Mouse (Mus musculus) kidney, postnatal 14 days (tissue): ENCODE measurements around the gene Arih1.

Source experiments
- DNase-seq: peaks from one replicate; pipeline ENCODE4 v3.0.0; 2022; ENCODE audit warnings: mixed read lengths

The Arih1 gene

DNA sequence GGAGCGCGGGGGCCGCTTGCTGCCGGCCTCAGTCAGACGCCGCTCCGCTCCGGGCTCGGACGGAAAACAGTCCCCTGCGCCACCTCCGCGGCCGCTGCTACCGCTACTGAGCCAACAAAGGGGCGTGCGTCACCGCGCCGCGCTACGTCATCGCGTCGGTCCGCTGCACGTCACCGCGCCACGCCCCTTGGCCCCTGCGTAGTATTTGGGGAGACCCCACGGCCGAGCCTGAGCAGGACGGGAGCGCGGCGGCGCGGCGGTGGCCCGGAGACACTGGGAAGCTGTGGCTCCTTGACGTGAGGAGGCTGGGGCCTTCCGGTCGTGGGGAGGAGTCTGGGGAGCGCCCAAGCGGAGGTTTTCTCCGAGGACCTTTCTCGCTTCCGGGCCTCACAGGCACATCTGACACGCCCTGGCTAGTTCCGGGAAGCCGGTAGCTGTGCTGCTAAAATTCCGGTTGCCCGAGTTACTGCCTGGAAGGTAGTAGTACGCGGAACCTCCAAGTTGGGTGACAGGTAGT, at the start of gene Arih1:
Arih1 (minus strand) TSS at position 70 of the 517 bp plus-strand sequence.
- DNase-seq, result peak; percentile 99

DNA sequence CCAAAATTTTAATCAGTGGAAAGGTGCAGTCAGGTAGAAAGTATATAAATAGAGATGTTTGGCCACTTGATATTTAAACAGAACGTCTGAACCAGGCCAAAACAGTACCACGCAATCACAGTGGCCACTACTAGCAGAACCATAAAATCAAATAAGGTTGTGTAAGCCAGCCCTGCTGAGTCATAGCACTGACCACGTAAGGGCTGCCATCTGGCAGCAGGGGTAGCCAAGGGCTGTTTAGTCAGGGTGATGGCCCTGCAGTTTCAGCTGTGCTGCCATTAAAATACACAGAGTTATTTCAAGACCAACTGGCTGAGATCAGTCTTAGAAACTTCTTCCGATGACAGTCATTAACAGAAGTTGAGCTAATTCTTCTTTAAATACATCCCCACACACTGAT, 47.5 kb upstream of the Arih1 start:
- DNase-seq, result no peak

DNA sequence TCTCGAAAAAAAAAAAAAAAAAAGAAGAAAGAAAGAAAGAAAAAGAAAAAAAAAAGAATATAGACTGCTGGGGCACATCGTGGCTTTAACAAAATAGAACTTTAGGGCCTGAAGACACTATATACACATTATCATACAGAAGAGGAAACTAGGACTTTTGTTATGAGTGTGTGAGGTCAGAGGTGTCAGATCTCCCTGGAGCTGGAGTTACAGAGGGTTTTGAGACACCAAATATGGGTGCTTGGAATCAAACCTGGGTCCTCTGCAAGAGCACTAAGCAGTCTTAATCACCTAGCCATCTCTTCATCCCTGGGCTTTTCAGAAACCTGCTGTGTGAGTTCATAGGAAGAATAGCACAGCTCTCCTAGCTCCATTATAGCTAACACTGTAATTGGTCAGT, 47.0 kb upstream of the Arih1 start:
- DNase-seq, result no peak

DNA sequence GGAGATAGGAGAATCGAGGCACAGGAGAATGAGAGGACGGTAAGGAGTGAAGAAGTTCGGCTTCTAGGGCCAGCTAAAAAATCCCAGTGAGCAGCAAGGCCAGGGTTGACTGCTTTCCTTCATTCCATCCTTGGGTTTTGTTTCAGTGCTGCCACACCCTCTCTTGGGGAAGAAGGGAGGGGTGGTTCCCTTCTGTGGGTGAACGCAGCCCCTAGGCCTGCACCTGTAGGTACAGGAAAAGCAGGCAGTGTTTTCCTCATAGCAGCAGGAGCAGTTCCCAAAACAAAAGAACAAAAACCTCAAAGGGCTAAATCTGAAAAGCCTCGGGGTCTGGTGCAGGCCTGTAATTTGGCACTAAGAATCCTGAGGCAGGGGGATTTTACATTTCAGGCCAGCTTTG, 45.2 kb upstream of the Arih1 start:
- no peak for DNase-seq

DNA sequence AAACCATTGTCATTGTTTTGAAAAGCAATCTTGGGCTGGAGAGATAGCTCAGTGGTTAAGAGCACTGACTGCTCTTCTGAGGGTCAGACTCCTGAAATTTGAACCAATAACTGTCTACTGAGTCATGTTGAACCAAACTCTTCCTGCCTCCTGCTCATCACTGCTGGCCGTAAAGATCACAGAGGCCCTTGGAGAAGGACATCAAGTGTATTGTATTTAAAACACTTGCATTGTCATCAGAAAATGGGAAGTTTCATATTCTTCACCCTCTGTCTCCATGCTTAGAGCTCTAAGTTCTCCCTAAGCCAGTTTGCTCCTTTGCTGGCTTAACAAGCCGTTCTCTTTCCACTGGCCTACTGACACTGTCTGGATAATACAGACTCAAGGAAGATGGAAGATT, 41.9 kb upstream of the Arih1 start:
- DNase-seq, result no peak

DNA sequence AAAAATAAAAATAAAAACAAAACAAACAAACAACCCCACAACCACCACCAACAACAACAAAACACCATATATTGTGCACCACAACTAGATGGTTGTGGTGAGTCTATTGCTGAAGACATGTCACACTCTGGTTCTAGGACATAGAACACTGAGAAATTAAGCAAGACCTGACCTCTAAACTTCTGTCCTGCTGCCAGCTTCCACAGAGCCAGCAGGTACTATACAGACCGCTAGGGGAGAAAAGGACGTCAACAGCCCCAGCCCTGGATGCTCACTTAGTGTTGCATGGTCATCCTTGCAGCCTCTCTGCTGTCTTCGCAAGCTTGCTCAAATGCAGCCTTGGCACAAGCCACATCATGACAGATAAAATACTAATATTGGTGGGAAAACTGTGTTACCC, 41.2 kb upstream of the Arih1 start:
- no peak for DNase-seq

DNA sequence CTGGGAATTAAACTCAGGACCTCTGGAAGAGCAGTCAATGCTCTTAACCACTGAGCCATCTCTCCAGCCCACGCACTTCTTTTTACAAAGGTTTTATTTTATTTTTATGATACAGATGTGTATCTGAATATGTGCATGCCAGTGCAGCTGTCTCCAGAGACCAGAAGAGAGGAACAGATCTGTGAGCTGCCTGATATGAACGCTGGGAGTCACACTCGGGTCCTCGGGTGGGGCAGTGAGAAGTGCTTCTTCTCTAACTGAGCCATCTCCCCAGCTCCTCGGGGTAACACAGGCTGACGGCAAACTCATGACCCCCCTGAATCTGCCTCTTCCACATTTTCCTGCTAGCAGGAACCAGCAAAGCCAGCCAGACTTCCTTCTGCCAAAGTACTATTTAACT, 40.3 kb upstream of the Arih1 start:
- DNase-seq, result no peak

DNA sequence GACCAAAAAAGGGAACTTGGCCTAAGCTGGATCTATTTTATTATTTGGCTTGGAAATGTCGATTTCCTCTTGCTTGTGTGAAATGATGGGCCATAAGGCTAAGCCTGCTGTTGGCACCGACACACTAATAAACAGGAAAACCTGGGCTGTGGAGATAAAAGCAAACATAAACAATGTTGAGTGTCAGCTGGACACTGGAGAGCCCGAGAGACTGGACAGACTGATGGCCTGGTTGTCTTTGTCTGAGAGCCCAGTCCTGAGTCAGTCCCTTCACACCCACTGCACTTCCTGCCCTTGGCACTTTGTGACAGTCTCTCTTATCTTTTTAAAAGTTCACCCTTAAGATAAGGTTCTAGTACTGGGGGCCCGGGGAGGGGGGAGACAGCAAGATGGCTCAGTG, 36.5 kb upstream of the Arih1 start:
- DNase-seq, result no peak

DNA sequence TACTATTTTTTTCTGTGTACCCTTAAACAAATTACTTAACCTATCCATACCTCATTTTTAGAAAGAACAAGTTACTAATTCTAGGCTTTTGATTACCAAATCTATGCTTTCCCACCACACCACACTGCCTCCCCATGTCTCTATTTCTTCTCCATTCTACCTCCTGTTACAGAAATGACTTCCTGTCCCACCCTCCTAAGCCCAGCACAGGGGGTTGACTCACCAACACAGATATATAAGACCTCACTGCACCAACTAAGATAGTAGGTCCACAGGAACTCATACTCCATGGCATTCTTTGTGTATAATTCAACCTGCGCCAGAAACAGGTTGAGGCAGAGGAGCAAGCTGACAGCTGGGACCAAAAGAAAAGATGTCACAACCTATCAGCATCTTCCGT, 33.0 kb upstream of the Arih1 start:
- DNase-seq, result no peak

DNA sequence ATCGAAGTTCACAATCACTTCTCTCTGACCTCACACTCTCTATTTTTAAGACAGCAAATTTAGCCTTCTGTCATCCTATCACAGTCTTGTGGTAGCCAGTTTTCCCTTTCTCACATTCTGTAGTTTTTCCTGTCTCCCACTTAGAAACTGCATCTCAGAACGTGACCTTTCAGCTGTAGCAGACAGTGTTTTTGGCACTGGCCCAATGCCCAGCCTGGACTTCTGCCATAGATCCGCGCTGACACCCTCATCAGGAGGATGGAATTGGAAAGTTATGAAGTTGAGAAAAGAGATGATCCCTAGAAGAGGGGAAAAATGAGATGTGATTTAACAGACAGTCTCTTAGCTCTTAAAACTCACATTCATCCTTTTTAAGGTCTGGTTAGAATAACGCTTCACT, 32.6 kb upstream of the Arih1 start:
- peak; percentile 57 for DNase-seq

DNA sequence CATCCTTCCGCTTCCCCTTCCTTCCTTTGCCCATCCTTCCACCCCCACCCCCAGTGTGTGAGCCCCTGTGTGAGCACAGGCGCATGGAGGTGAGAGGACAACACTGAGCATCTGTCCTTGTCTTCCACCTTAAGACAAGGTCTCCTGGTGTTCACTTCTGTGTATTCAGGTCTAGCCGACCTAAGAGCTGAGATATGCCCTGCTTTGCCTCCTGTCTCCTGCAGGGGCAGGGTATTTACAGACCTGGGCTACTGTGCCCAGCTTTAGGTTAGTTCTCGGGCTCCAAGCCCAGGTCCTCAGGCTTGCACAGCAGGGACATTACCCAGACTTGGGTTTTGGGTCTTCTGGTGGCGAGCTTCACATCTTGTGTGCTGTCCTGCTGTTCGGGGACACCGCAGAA, 30.7 kb upstream of the Arih1 start:
- DNase-seq, result no peak

DNA sequence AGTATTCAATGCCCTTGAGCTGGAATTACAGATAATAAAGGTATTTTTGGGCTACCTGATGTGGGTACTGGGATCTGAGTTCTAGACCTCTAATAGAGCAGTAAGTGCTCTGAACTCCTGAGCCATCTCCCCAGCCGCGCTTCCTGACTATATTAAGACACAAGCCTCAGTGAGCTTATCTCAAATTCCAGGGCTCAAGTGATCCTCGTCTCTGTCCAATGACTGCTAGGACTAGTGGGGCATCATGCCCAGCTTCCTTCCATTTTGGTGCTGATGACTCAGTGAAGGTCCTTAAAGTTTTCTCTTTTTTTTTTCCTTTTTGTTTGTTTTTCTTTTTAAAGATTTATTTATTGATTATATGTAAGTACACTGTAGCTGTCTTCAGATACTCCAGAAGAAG, 28.7 kb upstream of the Arih1 start:
- DNase-seq, result no peak

DNA sequence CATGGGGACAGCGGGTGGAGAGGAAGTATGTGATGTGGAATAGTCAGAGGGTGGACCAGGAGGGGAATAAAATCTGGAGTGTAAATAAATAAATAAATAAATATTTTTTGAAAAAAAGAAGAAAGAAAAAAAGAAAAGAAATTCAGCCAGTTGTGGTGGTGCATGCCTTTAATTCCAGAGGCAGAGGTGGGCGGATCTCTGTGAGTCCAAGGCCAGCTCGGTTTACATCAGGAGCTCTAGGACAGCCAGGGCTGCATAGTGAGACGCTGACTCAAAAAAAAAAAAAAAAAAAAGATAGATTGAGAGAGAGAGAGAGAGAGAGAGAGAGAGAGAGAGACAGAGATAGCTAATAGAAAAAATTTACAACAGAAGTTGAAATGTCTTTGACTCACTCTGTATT, 26.0 kb upstream of the Arih1 start:
- no peak for DNase-seq

DNA sequence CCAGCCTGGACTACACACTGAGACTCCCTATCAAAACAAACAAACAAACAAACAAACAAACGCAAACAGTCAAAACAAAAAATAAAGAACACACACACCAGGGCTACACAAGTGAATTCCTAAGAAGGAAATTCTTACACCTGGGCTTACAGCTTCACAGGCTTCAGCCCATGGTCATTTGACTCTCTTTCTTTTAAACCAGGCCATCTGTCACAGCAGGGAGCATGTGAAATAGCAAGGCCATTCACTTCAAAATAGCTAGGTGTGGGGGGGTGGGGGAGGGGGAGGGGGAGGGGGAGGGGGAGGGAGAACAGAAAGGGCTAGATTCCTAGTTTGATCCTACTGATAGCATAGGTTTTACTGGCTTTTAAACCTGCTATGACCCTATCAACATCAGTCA, 21.7 kb upstream of the Arih1 start:
- no peak for DNase-seq

DNA sequence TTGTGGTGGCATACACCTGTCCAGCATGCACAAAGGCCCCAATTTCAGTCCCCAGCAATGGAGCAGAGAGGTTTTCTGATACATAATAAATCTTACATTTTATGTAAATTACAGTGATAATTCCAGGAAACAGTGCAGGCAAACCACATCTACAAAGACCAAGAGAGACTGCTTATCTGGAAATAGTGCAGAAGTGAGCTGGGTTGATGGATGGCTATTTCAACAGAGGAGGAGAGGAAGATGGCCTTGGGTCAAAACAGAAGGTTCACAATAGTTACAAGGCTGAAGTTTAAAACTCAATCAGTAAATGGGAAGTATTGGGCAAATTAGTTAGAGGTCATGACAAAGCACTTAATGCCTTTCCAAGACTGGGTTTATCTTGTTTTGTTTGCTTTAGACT, 913 bp upstream of the Arih1 start:
- DNase-seq, result no peak

DNA sequence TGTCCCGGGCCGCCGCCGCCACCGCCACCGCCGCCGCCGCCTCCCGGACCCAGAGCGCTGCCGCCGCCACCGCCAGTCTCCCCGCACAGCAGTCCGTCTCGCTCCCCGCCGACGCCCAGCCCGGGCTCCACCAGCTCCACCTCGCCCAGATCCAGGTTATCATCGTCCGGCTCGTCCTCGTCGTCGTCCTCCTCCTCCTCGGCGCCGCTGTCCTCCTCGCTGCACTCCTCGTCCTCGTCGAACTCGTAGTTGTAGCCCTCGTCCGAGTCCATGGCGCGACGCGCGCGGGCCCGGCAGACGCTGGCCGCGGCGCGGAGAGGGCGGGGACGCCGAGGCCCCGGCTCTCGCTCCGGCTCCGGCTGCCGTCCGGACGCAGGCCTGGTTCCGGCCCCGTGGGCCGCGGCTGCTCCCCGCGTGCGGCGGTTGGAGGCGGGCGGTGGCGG, 321 bp downstream of the Arih1 start:
- DNase-seq, result no peak

DNA sequence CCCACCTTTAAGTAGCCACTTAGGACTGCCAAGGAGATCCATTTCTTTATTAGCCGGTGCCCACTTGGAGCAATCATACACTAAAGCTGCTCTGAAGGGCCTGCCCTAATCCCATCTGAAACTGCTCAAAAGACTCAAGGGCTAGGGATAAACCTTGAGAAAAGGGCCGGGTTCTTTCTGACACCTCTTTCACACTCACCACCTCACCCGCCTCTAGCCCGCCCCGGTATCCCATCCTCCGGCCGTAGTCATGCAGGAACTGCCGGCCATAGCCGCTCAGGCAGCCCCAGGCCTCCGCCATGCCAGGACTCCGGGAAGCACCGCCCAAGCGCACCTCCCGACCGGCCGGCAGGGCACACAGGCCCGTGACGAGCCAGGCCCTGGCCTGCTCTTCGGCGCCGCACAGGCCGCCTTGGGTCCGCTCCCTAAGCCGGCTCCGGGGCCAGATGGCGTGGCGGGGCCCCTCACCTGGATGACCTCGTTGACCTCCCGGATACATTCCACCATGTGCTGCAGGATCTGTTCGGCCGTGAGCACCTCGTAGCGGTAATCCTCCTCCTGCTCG, 825 bp downstream of the Arih1 start:
- peak; percentile 80 for DNase-seq

DNA sequence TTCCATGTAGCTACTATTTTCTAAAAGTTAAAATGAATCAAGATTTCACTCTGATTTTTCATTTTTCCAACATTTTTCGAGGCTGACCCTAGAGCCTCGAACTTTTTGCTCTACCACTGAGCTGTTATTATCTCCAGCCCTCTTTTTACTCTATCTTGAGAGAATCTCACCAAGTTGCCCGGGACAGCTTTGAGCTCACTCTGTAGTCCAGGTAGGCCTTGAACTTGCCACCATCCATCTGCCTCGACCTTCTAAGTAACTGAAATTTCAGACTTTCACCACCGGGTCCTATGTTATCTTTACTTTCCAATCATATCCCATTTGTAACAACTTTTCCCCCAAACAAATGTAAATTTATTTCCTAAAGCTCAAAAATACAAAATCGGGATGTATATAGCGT, 1.7 kb downstream of the Arih1 start:
- no peak for DNase-seq

DNA sequence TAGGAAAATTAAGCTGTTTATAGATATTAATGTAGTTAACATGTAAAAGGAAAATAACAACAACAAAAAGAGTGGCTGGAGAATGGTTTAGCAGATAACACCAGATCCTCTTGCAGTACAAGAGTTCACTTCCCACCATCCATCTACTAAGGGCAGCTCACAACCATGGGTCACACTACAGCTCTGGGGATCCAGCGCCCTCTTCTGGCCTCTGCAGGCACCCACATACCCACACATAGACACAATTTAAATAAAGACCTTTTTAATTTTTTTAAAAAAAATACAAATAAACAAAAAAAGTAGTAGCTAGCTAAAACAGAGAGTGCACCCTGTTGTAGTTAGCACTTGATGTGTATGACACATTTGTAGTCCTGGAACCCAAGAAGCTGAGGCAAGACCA, 4.0 kb downstream of the Arih1 start:
- peak; percentile 29 for DNase-seq

DNA sequence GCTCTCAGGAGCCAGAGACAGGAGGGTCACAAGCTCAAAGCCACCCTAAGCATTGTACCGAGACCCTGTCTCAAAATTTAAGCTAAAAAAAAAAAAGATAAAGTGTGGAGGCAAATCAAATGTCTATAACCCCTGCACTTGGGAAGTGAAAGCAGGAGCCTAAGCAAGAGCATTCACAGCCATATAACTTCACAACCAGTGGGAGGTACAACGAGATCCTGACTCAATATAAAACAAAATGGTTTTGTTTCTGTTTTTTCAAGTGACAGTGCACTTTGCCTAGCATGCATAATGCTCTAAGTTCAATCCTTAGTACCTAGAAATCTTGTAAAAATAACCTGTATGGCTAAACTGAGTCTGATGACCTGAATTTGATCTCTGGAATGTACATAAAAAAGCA, 9.8 kb downstream of the Arih1 start:
- no peak for DNase-seq

DNA sequence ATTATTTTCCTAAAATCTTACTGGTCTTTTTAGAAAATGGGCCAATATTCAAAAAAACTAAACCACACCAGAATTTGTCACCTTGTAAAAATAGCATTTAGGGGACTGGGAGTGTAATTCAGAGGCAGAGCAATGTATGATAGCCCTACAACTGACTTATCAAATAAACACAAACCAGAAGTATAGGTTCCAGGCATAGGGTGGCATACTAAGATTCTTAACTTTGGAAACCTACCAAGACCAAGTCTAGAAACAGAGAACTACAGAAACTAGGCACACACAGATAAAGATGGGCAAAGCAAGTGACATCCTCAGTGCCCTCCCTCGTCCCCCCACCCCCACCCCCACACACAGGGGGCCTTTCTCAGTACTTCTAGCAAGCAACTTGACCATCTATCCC, 11.6 kb downstream of the Arih1 start:
- no peak for DNase-seq

DNA sequence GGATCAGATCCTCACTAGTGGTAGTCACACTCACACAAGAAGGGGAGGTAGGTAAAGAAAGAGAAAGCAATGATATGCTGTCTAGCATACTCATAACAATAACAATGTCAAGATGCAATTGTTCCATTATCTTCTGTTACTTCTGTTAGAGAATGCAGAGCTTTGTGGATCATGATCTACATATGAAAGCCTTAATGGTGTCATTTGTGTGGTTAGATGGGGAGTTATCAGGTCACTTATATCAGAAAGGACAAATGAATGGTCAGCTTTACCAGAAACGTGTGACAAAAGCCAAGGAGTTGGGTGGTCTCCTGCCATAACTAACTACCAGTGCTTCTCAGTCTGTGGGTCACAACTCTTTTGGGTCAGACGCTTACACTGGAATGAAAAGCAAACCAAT, 13.2 kb downstream of the Arih1 start:
- DNase-seq, result no peak

DNA sequence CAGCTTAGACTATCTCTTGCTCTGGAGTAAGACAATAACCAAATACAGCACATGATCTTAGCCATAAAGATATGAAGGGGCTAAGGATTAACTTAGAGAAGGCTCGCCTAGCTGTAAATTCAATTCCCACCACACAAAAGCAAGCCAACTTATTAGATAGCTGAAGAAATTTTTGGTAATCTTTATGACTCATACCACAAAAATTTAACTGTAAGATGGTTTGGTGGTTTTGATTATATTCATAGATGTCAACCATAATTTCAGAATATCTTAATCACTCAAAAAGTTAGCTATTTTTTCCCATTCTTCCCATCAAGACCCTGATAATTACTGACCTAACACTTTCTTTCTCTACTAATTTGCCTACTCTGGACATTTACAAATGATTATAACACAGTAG, 17.0 kb downstream of the Arih1 start:
- DNase-seq, result no peak

DNA sequence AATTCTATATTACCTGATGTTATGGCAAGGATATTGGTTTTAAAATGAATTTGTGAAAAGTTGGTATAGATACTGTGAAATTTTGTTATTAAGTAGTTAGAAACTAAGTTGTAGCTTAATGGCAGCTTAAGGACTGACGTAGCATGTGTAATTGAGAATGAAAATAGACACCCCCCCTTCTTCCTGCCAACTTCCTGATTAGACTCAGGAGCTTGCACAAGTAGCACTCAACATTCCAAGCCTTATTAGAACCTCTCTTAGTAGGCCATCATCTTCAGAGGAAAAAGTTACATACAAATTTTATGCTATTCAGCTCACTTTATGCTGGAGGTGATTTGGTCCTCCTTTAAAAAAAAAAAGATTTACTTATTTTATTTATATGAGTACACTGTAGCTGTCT, 22.1 kb downstream of the Arih1 start:
- no peak for DNase-seq

DNA sequence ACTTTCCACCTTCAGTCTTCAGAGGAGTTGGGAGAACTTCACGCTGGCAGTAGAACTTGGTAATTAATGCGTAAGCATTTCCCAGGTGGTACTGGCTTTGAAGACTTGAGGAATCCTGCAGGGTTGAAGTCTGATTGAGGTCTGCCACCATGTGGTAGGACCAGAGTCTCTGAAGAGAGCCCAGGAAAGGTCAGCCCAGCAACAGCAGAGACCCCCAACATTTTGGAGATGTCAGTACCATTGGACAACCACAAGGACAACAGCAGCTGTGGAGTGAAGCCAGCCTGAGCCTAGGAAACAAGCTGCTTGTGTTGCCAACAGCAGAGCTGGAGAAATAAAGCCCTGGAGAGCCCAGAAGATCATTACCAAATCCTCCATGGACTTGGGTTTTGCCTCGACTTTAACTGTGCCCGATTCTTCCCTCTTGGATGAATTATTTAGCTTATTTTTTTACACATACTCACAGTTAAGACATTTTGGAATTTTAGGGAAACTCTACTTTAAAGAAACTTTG, 27.4 kb downstream of the Arih1 start:
- DNase-seq, result peak; percentile 24
